Mouse (Mus musculus): ENCODE data around the gene Gm21778. TPM values are rescaled to one million over a fixed set of nuclear protein-coding genes. Genes with fewer than 3 reads are reported as not detected.
"Not testable (repeated sequence)": the region's sequence is repeated elsewhere in the genome, so short reads cannot be mapped to it uniquely, and the experiment has no call there.

The Gm21778 gene
- polyA plus RNA-seq (2014; fragmentation: Nextera tagmentation; extraction: Ambion mirVana), result not detected in 2 replicates

DNA sequence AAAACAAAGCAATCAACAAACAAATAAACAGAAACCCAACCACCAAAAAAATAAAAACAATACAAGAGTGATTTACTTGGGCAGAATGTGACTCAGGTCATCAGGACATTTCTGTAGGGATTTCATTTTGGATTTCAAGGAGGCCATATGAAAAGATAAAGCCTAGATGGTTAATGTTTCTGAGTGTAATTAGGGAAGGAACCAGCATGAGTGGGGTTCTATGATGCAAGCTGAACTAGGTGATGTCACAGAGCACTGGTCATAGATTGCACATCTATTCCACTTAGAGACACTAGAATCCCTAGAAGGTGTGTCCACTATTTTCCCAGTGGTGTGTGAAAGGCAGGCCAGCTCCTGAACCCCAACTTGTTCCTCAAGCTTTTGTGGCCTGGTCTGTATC lies at the start of gene Gm21778:
TSS of gene Gm21778 (plus strand) at position 301 of the 400 bp plus-strand sequence.
- H3K27me3 ChIP-seq (ENCODE audit: control insufficient read depth, insufficient read depth, low read length); H3K9ac ChIP-seq (ENCODE audit: low read depth, low read length); H3K36me3 ChIP-seq (ENCODE audit: control insufficient read depth, insufficient read depth, low read length); H3K4me2 ChIP-seq; H3K9me3 ChIP-seq (replicated peaks; ENCODE audit: control insufficient read depth, low read length); ATAC-seq (replicated peaks; ENCODE audit: insufficient number of reproducible peaks, low FRiP score, low TSS enrichment); H3K4me3 ChIP-seq (ENCODE audit: low read depth, low read length); H3K4me1 ChIP-seq (ENCODE audit: control insufficient read depth, insufficient read depth, low read length); H3K27ac ChIP-seq (ENCODE audit: low read depth, low read length): not testable (repeated sequence)

Other genes with a start within 250 kb of the Gm21778 start
- gene Gm20914, start 216.5 kb upstream of the Gm21778 start, polyA plus RNA-seq (2014; fragmentation: Nextera tagmentation; extraction: Ambion mirVana), result not detected in 2 replicates
- gene Gm28171, start 149.1 kb upstream of the Gm21778 start, polyA plus RNA-seq (2014; fragmentation: Nextera tagmentation; extraction: Ambion mirVana), result not detected in 2 replicates

Measured in heart, embryonic 11.5 days (tissue).